Mouse (Mus musculus) cerebral cortex, adult 2 months (tissue): ENCODE results near the gene Capza1.

ENCODE experiments used
- WGBS: fragments of 180-500 bp; shearing (Covaris S2); methylation state at CpG from one replicate; pipeline ENCODE4 v1.1.7; 2018; 5-methylcytosine and 5-hydroxymethylcytosine counted together

Gene Capza1

DNA sequence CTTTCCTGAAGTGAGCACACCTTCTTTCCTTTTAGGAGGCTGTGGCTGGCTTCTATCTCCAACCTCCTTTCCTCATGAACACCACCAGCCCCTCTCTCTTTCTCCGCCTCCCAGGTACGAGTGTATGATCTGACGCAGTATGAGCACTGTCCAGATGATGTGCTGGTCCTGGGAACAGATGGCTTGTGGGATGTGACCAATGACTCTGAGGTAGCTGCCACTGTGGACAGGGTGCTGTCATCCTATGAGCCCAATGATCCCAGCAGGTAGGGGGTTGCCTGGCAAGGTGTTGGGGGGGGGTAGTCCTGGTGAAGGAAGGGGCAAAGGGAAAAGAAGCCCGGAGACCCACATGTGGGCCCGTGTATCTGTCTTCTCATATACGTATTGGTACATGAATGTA lies 79.0 kb downstream of the Capza1 start:
- 91% methylated on average over 6 of the region's 6 CpGs for WGBS

DNA sequence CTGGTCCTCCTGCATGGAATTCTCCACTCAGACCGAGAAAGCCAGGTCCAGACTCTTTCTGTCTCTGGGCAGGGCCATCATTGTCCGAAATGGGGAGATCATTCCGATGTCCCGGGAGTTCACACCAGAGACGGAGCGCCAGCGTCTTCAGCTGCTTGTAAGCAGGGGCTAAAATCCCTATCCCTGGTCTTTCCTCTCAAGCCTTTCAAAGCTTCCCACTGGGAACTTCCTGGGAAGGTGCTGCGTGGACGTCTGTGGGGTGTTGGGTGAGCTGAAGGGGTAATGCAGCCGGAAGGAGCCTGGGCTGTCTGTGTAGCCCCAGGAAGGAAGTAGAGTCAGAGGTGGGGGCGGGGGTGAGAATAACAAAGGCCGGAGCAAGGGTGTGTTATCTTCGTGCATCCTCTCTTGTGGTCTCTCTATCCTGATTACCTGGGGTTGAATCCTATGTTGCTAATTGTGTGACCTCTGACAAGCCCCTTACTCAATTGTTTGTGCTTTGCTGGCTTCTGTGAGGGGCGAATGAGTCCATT lies 80.3 kb downstream of the Capza1 start:
- 71% methylated on average over 14 of the region's 14 CpGs for WGBS

DNA sequence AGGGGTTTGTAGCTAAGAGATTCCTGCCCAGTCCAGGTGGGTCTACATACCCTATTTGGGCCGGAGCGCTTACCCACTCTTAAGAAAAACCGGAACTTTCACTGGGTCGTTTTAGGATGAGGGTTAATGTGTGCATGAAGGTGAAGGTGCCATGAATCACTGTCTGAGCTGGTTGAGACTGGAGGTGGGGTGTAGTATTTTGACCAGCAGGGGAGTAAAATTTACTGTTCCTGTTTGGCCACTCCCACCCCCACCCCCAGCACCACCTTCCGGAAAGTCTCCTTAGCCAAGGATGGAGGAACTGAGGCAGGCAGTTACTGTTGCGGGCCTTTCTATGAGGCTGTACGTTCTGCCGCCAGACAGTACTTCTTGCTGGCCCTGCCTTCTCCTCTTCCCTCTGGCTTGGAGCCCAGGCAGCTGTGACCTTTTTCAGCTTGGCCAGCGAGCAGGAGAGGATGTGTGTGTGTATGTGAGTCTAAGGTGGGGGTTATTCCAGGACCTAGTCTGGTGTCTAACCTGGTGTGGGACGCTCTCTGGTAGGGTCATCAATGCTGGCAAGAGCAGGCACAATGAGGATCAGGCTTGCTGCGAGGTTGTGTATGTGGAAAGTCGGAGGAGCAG lies 82.1 kb downstream of the Capza1 start:
- 53% methylated on average over 12 of the region's 12 CpGs for WGBS

DNA sequence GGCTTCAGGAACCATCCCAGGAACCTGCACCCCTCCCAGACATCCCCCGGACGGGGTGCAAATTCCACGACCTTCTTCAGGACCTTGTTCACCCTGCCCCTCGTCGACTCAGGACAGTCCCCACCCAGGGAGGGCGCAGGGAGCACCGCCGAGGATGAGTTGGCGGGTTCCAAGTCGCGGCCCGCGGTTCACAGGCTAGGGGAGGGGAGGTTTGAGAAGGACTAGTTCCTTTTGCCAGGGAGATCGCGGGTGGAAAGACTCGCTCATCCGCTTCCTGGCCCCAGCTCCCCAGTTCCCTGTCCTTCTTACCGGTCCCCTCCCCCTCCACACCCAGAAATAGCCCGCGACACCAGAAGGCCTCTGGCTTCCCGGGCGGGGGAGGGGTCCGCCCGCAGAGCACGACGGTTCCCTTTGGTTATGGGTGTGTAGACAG lies 82.8 kb downstream of the Capza1 start, which contains the start of gene Fam19a3:
Gene Fam19a3 (minus strand): TSS at position 370 of the 433 bp plus-strand sequence.
- WGBS, result 1% methylated on average over 26 of the region's 26 CpGs

- WGBS, result 2% methylated on average over 56 of the region's 56 CpGs
Observed at GRCm38 (mm10) chr3:104780561-104781420, 83.5 kb downstream of the Capza1 start, which contains the start of gene Ppm1j. Gene Ppm1j, plus strand, starts transcription at chr3:104781056.

DNA sequence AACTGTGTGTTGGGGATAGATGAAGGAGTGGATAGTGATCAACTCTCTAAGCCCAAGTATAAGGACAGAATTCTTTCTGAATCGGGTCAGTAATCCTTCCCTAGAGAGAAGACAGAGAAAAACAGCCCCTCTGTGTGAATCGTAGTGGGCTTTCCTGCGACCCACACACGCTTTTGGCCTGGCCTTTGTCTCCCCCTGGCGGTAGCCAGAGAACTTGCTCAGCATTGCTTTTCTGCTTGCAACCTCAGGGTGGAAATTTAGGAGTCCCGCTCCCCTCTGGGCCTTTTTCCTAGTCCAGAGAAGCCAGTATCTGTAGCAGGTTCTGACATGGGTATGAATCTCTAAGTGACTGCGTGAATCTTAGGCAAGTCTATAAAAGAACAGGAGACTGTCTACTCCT lies 84.4 kb downstream of the Capza1 start:
- 7% methylated on average over 7 of the region's 7 CpGs for WGBS

- 3% methylated on average over 20 of the region's 20 CpGs for WGBS
Observed at GRCm38 (mm10) chr3:104777342-104777741, 87.0 kb downstream of the Capza1 start.

GRCm38 (mm10) chr3:104773301-104773700 lies 91.0 kb downstream of the Capza1 start:
- 92% methylated on average over 7 of the region's 7 CpGs for WGBS
